Mouse (Mus musculus) kidney, postnatal 0 days (tissue): Measurements from ENCODE around the gene Terf2. TPM values are rescaled to one million over a fixed set of nuclear protein-coding genes. Genes with fewer than 3 reads are reported as not detected.
A peak's percentile ranks its signal among the peaks of the same experiment; 100 is the strongest.

Experiments
- ATAC-seq: fragments of 200-750 bp; cut with Nextera tagmentation; replicated peaks from 2 replicates; pipeline ENCODE4 v1.8.0; 2017; ENCODE audit warnings: low read depth, moderate number of reproducible peaks, moderate TSS enrichment, moderate library complexity; ENCODE audit not compliant: low FRiP score
- DNase-seq: peaks from one replicate; pipeline ENCODE4 v3.0.0-alpha.2; 2016; ENCODE audit warnings: low spot score
- H3K27ac ChIP-seq: fragments of 300-500 bp; sonication (generic); 2 replicates; pipeline ENCODE4 v1.5.1; 2014; ENCODE audit warnings: mild to moderate bottlenecking
- H3K27me3 ChIP-seq: fragments of 300-500 bp; sonication (generic); 2 replicates; pipeline ENCODE4 v1.6.1; 2014; ENCODE audit warnings: low read length, mixed read lengths; ENCODE audit not compliant: insufficient read depth
- H3K36me3 ChIP-seq: fragments of 300-500 bp; sonication (generic); 2 replicates; pipeline ENCODE4 v1.6.1; 2014; ENCODE audit warnings: low read length, mixed read lengths; ENCODE audit not compliant: insufficient read depth
- H3K4me1 ChIP-seq: fragments of 300-500 bp; sonication (generic); replicated peaks from 2 replicates; pipeline ENCODE4 v1.6.1; 2014; ENCODE audit warnings: antibody characterized with exemption, low read length, mixed read lengths; ENCODE audit not compliant: insufficient read depth
- H3K4me2 ChIP-seq: fragments of 300-500 bp; sonication (generic); 2 replicates; pipeline ENCODE4 v1.6.1; 2014; ENCODE audit warnings: mild to moderate bottlenecking, low read length, moderate library complexity, mixed read lengths
- H3K4me3 ChIP-seq: fragments of 300-500 bp; sonication (generic); replicated peaks from 2 replicates; pipeline ENCODE4 v1.5.1; 2014; ENCODE audit warnings: low read depth, low read length
- H3K9ac ChIP-seq: fragments of 300-500 bp; sonication (generic); 2 replicates; pipeline ENCODE4 v1.6.1; 2014; ENCODE audit warnings: low read depth, low read length
- H3K9me3 ChIP-seq: fragments of 300-500 bp; sonication (generic); replicated peaks from 2 replicates; pipeline ENCODE4 v1.6.1; 2016; ENCODE audit warnings: low read length, inconsistent platforms, mixed read lengths
- CTCF ChIP-seq: IDR thresholded peaks from 2 replicates; pipeline ENCODE4 v1.5.1; 2016; ENCODE audit warnings: antibody characterized with exemption, low read depth, mild to moderate bottlenecking, moderate library complexity
- WGBS: fragments of 180-500 bp; shearing (Covaris S2); extraction: QIAGEN DNeasy Blood & Tissue Kit; methylation state at CpG from one replicate; pipeline ENCODE4 v1.1.7; 2014; 5-methylcytosine and 5-hydroxymethylcytosine counted together
- polyA plus RNA-seq: library from polyadenylated mRNA; unstranded; fragments of >200 nt; fragmentation: Nextera tagmentation; extraction: Ambion mirVana; gene quantifications from 2 replicates; pipeline ENCODE4 v1.2.1, GENCODE M21; 2015

The Terf2 gene
- polyA plus RNA-seq, 1 experiment from 2014 or later: 17.4 TPM

GRCm38 (mm10) chr8:107073706-107074105 lies 22.6 kb downstream of the Terf2 start:
- Histone ChIP-seq H3K27me3 (no peaks in the 10 kb centered on the region), H3K9me3 (no peaks in the 10 kb centered on the region), H3K27ac (no peak overlapping the region), H3K4me3 (no peak overlapping the region), H3K9ac (no peak overlapping the region), H3K4me2 (no peak overlapping the region), H3K36me3 (peaks cover 59% of the 10 kb centered on the region), H3K4me1 (no peaks in the 10 kb centered on the region)
- TF ChIP-seq CTCF: no peak
- ATAC-seq (no peak), DNase-seq (no peak)
- 76% methylated on average over 4 of the region's 4 CpGs for WGBS

GRCm38 (mm10) chr8:107065511-107066496 lies 30.5 kb downstream of the Terf2 start, which contains the start of gene Tmed6:
Gene Tmed6, minus strand, starts transcription at chr8:107065644.
- Histone ChIP-seq H3K36me3 (peaks cover 10% of the 10 kb centered on the region; the same call in 1 of the 2 replicates), H3K4me2 (no peak within 1 kb of the TSS), H3K27me3 (no peaks in the 10 kb centered on the region), H3K27ac (peak within 1 kb of the TSS; percentile 68), H3K4me1 (no peaks in the 10 kb centered on the region), H3K9me3 (no peaks in the 10 kb centered on the region), H3K9ac (no peak within 1 kb of the TSS), H3K4me3 (no peak within 1 kb of the TSS)
- peak; percentile 29 for DNase-seq
- peak; percentile 73; the same call in 1 of the 2 replicates for ATAC-seq
- TF ChIP-seq CTCF: no peak
- 43% methylated on average over 17 of the region's 17 CpGs for WGBS

GRCm38 (mm10) chr8:107062613-107063012 lies 33.7 kb downstream of the Terf2 start:
- ATAC-seq: no peak
- H3K27ac ChIP-seq: no peak overlapping the region
- H3K36me3 ChIP-seq: 0 out of 2 replicates have a peak, but pooled peaks cover 4% of the 10 kb centered on the region
- no peak overlapping the region for H3K9ac ChIP-seq
- H3K4me2 ChIP-seq: no peak overlapping the region
- H3K9me3 ChIP-seq: no peaks in the 10 kb centered on the region
- no peak overlapping the region for H3K4me3 ChIP-seq
- no peaks in the 10 kb centered on the region for H3K27me3 ChIP-seq
- peaks cover 4% of the 10 kb centered on the region; the same call in 1 of the 2 replicates for H3K4me1 ChIP-seq
- no peak for TF ChIP-seq CTCF
- WGBS: 79% methylated on average over 1 of the region's 1 CpGs
- DNase-seq: no peak

DNA sequence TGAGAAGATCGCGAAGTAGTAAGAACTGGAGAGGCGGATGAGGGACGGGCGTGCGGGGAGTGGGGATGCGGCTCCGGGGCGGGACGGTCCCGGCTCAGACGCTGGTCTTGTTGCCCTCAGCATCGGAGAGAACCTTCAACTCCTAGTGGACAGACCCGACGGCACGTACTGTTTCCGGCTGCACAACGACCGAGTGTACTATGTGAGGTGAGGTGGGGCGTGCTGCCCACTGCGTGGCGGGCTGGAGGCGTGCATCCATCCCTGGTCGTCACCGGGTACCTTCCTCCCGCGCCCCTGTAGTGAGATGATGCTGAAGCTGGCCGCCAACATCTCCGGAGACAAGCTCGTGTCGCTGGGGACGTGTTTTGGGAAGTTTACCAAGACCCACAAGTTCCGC lies 39.4 kb downstream of the Terf2 start:
- Histone ChIP-seq H3K4me3 (peak overlapping the region; percentile 96), H3K9me3 (no peaks in the 10 kb centered on the region), H3K4me2 (peak overlapping the region; percentile 93), H3K27me3 (no peaks in the 10 kb centered on the region), H3K36me3 (peaks cover 13% of the 10 kb centered on the region), H3K27ac (peak overlapping the region; percentile 81), H3K4me1 (peaks cover 17% of the 10 kb centered on the region; the same call in 1 of the 2 replicates), H3K9ac (peak overlapping the region; percentile 81)
- ATAC-seq (peak; percentile 80), DNase-seq (no peak)
- peak; percentile 17; the same call in 1 of the 2 replicates for TF ChIP-seq CTCF
- WGBS: under 1% methylated on average over 33 of the region's 33 CpGs

DNA sequence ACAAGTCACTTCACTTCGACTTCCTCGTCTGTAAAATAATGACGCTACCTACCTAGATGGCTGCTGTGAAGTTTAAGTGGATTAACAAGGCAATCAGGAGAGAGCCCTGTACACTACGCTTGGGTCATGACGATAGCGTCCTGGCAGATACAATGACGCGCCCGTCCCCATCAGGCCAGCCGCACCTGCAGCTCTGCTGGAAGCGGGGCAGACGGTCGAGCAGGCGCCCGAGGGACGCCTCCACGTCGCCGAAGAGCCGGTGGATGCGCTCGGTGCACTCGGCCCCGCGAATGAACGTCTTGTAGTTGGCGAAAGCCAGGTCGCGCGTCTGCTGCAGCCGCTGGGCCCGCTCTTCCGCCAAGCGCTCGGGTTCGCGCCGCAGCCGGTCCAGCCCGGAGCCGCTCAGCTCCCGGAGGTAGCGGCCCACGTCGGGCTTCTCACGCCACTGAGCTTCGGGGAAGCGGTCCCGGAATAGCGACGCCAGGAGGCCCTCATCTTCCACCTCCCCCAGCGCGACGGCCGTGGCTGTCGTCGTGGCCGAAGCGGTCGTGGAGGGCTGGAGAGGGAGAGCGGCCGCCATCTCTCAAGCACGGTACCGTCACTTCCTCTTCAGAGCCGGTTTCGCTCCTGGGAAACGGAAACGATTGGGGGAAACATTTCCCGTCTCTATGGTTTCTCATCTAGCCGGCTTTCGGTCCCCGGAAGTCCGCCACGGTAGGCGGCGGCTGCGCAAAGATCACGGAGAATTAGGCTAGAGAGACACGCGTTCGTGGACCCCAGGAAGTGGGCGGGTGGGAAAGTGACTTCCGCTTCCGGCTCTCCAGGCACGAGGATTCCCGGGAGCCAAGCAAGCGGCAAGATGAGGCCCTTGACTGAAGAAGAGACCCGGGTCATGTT lies 40.0 kb downstream of the Terf2 start, which contains the start of the genes Cog8 and Nip7:
TSS of gene Cog8 (minus strand) at position 614 of the 897 bp plus-strand sequence.
TSS of gene Nip7 (plus strand) at position 802 of the 897 bp plus-strand sequence.
- peak; percentile 90 for ATAC-seq
- H3K27ac ChIP-seq: peak within 1 kb of the TSS; percentile 90
- peaks cover 18% of the 10 kb centered on the region for H3K36me3 ChIP-seq
- peak within 1 kb of the TSS; percentile 93 for H3K4me2 ChIP-seq
- H3K9ac ChIP-seq: peak within 1 kb of the TSS; percentile 93
- H3K9me3 ChIP-seq: no peaks in the 10 kb centered on the region
- peak; percentile 99 for DNase-seq
- 0 out of 2 replicates have a peak, but pooled peaks have one; percentile 1 for TF ChIP-seq CTCF
- peaks cover 17% of the 10 kb centered on the region; the same call in 1 of the 2 replicates for H3K4me1 ChIP-seq
- H3K27me3 ChIP-seq: no peaks in the 10 kb centered on the region
- peak within 1 kb of the TSS; percentile 96 for H3K4me3 ChIP-seq
- WGBS: under 1% methylated on average over 86 of the region's 88 CpGs
